Mouse (Mus musculus) kidney, adult 2 months (tissue): ENCODE data around the gene Apol10b. TPM values are rescaled to one million over a fixed set of nuclear protein-coding genes. Genes with fewer than 3 reads are reported as not detected.
"Not testable (repeated sequence)": the region's sequence is repeated elsewhere in the genome, so short reads cannot be mapped to it uniquely, and the experiment has no call there.

Experiments
- DNase-seq: peaks from one replicate; pipeline ENCODE4 v3.0.0; 2021
- H3K27ac ChIP-seq: fragments of 200-500 bp; 2 replicates; pipeline ENCODE4 v1.5.1; 2012; ENCODE audit warnings: low read depth, low read length, control low read depth, inconsistent platforms; ENCODE audit not compliant: insufficient read depth
- H3K27me3 ChIP-seq: fragments of 200-500 bp; replicated peaks from 2 replicates; pipeline ENCODE4 v1.6.1; 2012; ENCODE audit warnings: mild to moderate bottlenecking, moderate library complexity, low read length, inconsistent platforms; ENCODE audit not compliant: control insufficient read depth, insufficient read depth
- H3K36me3 ChIP-seq: fragments of 200-500 bp; 2 replicates; pipeline ENCODE4 v1.6.1; 2012; ENCODE audit warnings: mild to moderate bottlenecking, moderate library complexity, low read length, inconsistent platforms; ENCODE audit not compliant: control insufficient read depth, insufficient read depth
- H3K4me1 ChIP-seq: fragments of 200-500 bp; 2 replicates; pipeline ENCODE4 v1.6.1; 2011; ENCODE audit warnings: low read length; ENCODE audit not compliant: control insufficient read depth, insufficient read depth
- H3K4me3 ChIP-seq: fragments of 200-500 bp; 2 replicates; pipeline ENCODE4 v1.5.1; 2011; ENCODE audit warnings: mild to moderate bottlenecking, low read depth, low read length, control low read depth; ENCODE audit not compliant: insufficient read depth
- CTCF ChIP-seq: fragments of 200-500 bp; conservative IDR thresholded peaks from 2 replicates; pipeline ENCODE4 v1.5.1; 2011; ENCODE audit warnings: low read depth, mild to moderate bottlenecking, control low read depth, low read length, moderate library complexity, mixed read lengths; ENCODE audit not compliant: insufficient read depth, insufficient read length
- POLR2A ChIP-seq: fragments of 200-500 bp; IDR thresholded peaks from one replicate; pipeline ENCODE4 v1.6.1; 2011; ENCODE audit warnings: low read depth, low read length, control low read depth
- WGBS: fragments of 180-500 bp; shearing (Covaris S2); methylation state at CpG from one replicate; pipeline ENCODE4 v1.1.7; 2018; 5-methylcytosine and 5-hydroxymethylcytosine counted together
- polyA plus RNA-seq: library from polyadenylated mRNA; depleted of rRNA; stranded (reverse); fragments of >200 nt; gene quantifications from 2 replicates; pipeline ENCODE4 v1.2.3, GENCODE M21; 2012; rRNA removed

Apol10b gene
- polyA plus RNA-seq, 1 experiment: 0.28 TPM

GRCm38 (mm10) chr15:77563219-77563618, 32.7 kb downstream of the Apol10b start:
- Histone ChIP-seq H3K4me3 (no peak overlapping the region), H3K27me3 (no peaks in the 10 kb centered on the region), H3K27ac (no peak overlapping the region), H3K4me1 (no peaks in the 10 kb centered on the region), H3K36me3 (no peaks in the 10 kb centered on the region)
- no peak for TF ChIP-seq POLR2A
- TF ChIP-seq CTCF: 0 out of 2 replicates have a peak, but pooled peaks have one; percentile 10
- DNase-seq: no peak

GRCm38 (mm10) chr15:77561792-77562191, 34.1 kb downstream of the Apol10b start, which contains the start of gene 1700025B11Rik:
TSS of gene 1700025B11Rik (minus strand) at chr15:77561892.
- Histone ChIP-seq H3K27me3 (no peaks in the 10 kb centered on the region), H3K4me3 (no peak within 1 kb of the TSS), H3K36me3 (no peaks in the 10 kb centered on the region), H3K27ac (no peak within 1 kb of the TSS), H3K4me1 (no peaks in the 10 kb centered on the region)
- DNase-seq: no peak
- TF ChIP-seq POLR2A (no peak), CTCF (no peak)

- H3K27ac ChIP-seq, DNase-seq, H3K4me3 ChIP-seq, H3K4me1 ChIP-seq, H3K27me3 ChIP-seq, H3K36me3 ChIP-seq: not testable (repeated sequence)
- WGBS: 44% methylated on average over 1 of the region's 1 CpGs
These were observed 56.7 kb downstream of the Apol10b start for GRCm38 (mm10) chr15:77539221-77539620.

Other genes with a start within 250 kb of the Apol10b start
- gene Apol7a, start 197.0 kb downstream of the Apol10b start, polyA plus RNA-seq: not detected in 2 replicates
- 1.5 and 1.7 TPM in 2 replicates for gene Apol9a, start 185.0 kb downstream of the Apol10b start, polyA plus RNA-seq
- not detected in 2 replicates for gene Apol7b, start 148.6 kb downstream of the Apol10b start, polyA plus RNA-seq
- 0.08 TPM in 1 of 2 replicates, not detected in the other for gene Apol10a, start 119.1 kb downstream of the Apol10b start, polyA plus RNA-seq
- gene Apol11a, start 87.9 kb downstream of the Apol10b start, polyA plus RNA-seq: not detected in 2 replicates
- gene Apol7c, start 62.8 kb downstream of the Apol10b start, polyA plus RNA-seq: 0.14 and 3.5 TPM in 2 replicates
- gene 1700025B11Rik, start 34.2 kb downstream of the Apol10b start, polyA plus RNA-seq: not detected in 2 replicates
- gene Gm36245, start 3.1 kb upstream of the Apol10b start, polyA plus RNA-seq: not detected in 2 replicates
- gene Apol11b, start 47.2 kb upstream of the Apol10b start, polyA plus RNA-seq: 0.08 and 0.16 TPM in 2 replicates
- 0.26 and 2.4 TPM in 2 replicates for gene Apol7e, start 102.7 kb upstream of the Apol10b start, polyA plus RNA-seq
- 2.1 and 2.8 TPM in 2 replicates for gene Apol9b, start 132.9 kb upstream of the Apol10b start, polyA plus RNA-seq
- 0.03 and 0.06 TPM in 2 replicates for gene Apol8, start 160.9 kb upstream of the Apol10b start, polyA plus RNA-seq
- 57.7 and 64.1 TPM in 2 replicates for gene Myh9, start 246.1 kb upstream of the Apol10b start, polyA plus RNA-seq